Mouse (Mus musculus) brain, embryonic 14.5 days (tissue): ENCODE results near the gene Cage1.

Experiments used
- CTCF ChIP-seq: fragments of 200-500 bp; IDR thresholded peaks from 2 replicates; pipeline ENCODE4 v1.5.1; 2012; ENCODE audit warnings: inconsistent platforms, mild to moderate bottlenecking, moderate library complexity, borderline replicate concordance; ENCODE audit not compliant: insufficient read depth, insufficient read length; ENCODE audit errors: extremely low read depth
- POLR2A ChIP-seq: fragments of 200-500 bp; IDR thresholded peaks from 2 replicates; pipeline ENCODE4 v1.6.1; 2012; ENCODE audit warnings: mild to moderate bottlenecking, inconsistent platforms, borderline replicate concordance; ENCODE audit not compliant: poor library complexity, insufficient read depth, insufficient read length, severe bottlenecking; ENCODE audit errors: extremely low read depth

DNA sequence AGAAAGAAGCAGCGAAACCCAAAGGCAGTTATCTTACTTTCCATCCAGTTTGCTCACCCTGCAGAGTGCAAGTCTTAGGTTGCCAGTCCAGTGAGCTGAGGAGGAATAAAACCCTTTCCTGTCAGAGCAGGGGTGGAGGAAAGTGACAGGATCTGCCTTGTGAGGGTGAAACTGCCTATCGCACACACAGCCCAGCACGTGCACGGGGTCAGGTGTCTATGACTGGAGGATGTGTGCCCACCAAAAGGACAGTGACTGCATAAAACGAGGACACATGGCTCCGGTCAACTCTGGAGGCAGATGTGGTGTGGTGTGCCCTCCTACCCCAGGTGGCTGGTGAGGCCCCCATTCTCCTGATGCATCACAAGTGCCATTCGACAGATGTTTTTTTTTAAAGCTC lies 76.9 kb downstream of the Cage1 start:
- TF ChIP-seq POLR2A (no peak), CTCF (no peak)
